Mouse (Mus musculus): ENCODE results near the gene Mrps18a. TPM values are rescaled to one million over a fixed set of nuclear protein-coding genes. Genes with fewer than 3 reads are reported as not detected.

The Mrps18a gene
- total RNA-seq (2012; rRNA removed) (126 and 151 TPM in 2 replicates), total RNA-seq (2014; rRNA removed) (78.1 and 85.4 TPM in 2 replicates), polyA plus RNA-seq (2012; ENCODE audit: insufficient read length, low read depth) (127 and 137 TPM in 2 replicates)

DNA sequence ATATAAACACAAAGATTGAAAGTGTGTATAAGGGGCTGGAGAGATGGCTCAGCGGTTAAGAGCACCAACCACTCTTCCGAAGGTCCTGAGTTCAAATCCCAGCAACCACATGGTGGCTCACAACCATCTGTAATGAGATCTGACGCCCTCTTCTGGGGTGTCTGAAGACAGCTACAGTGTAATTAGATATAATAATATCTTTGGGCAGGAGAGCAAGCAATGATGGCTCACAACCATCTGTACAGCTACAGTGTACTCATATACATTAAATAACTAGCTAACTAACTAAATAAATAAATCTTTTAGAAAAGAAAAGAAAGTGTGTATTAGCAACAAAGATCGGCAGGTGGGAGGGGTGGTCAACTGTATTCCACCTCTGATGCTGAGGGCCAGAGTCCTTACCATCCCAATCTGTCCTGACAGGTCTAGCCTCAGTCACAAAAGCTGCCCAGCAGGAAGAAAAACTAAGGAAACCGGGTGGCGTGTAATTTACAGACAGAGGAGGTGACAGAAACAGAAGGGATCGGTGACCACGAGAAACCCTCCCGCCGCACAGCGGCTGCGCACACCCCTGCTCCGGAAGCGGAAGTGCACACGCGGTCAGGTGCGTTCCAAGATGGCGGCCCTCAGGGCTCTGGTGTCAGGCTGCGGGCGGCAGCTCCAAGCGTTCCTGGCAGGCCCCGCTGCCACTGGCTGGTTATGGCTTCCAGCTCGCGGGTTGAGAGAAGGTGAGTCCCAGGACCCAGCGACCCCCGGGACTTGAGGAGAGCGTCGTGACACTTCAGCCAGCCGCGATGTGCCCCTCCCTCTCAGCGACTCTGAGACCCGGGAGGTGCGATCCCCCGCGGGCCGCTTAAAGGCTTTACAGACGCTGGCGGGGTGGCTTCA, at the start of gene Mrps18a:
Gene Mrps18a, plus strand, starts transcription at position 585 of the 888 bp plus-strand sequence.
- peaks cover 2 to 18% of the 10 kb centered on the region in 2 experiments; a peak in 2 of 4 replicates for H3K4me1 ChIP-seq (ENCODE audit: control insufficient read depth in 1 of 2, insufficient read depth in 2 of 2)
- peak; percentile 84 for DNase-seq (ENCODE audit: extremely low read depth)
- H3K4me2 ChIP-seq (ENCODE audit: insufficient read depth, low read depth, poor library complexity, severe bottlenecking): peak within 1 kb of the TSS; percentile 89
- peaks cover 11% of the 10 kb centered on the region for H3K79me2 ChIP-seq (replicated peaks; ENCODE audit: control insufficient read depth, extremely low read depth, insufficient read depth, poor library complexity, severe bottlenecking)
- dilution Hi-C loops (cut with MboI; ENCODE audit: extremely low pct_ligation_motif_present, extremely low pct_unique_long_range_greater_than_20kb, low sequenced_read_pairs) (no loop called here), in situ Hi-C loops (cut with MboI; ENCODE audit: low pct_ligation_motif_present, low pct_unique_long_range_greater_than_20kb, low sequenced_read_pairs) (loop anchor here (10.0 kb wide), 1 partner anchor 376 kb away; the partner anchor contains the start of gene 1600014C23Rik)
- no peak within 1 kb of the TSS for H3K27ac ChIP-seq (ENCODE audit: insufficient read depth, low read depth)
- peaks cover 19% of the 10 kb centered on the region for H3K27me3 ChIP-seq (replicated peaks)
- H3K9ac ChIP-seq (ENCODE audit: insufficient read depth, low read depth): peak within 1 kb of the TSS; percentile 93
- peak within 1 kb of the TSS; percentile 61 to 84 (median 77) for H3K4me3 ChIP-seq (replicated peaks in 1 of 3; ENCODE audit: low read depth in 2 of 3, low read length in 2 of 3, poor library complexity in 1 of 3)
- H3K36me3 ChIP-seq (replicated peaks in 1 of 2; ENCODE audit: control insufficient read depth in 1 of 2, insufficient read depth in 1 of 2, low read length in 1 of 2): peaks cover 8 to 29% of the 10 kb centered on the region in 2 experiments
- H3K9me3 ChIP-seq (replicated peaks; ENCODE audit: low read length): no peaks in the 10 kb centered on the region
- TF ChIP-seq IRF4 (IDR thresholded peaks at IDR 0.05; ENCODE audit: low read depth, low read length) (peak; percentile 56), SIN3A (IDR thresholded peaks at IDR 0.05; ENCODE audit: low read length) (peak; percentile 88), MXI1 (IDR thresholded peaks at IDR 0.05; ENCODE audit: low read depth, low read length) (peak; percentile 96), MAX (IDR thresholded peaks at IDR 0.05; ENCODE audit: low read length) (peak; percentile 93), SMC3 (IDR thresholded peaks at IDR 0.05; ENCODE audit: low read depth, low read length) (no peak), ELF1 (IDR thresholded peaks at IDR 0.05; ENCODE audit: low read depth, low read length) (peak; percentile 93), ZNF384 (IDR thresholded peaks at IDR 0.05; ENCODE audit: low read depth, low read length) (no peak), JUN (IDR thresholded peaks at IDR 0.05; ENCODE audit: insufficient read depth, low read depth, low read length) (no peak), MYC (IDR thresholded peaks at IDR 0.05; ENCODE audit: low read depth, low read length) (peak; percentile 84), PAX5 (IDR thresholded peaks at IDR 0.05; ENCODE audit: low read length) (no peak), USF2 (conservative IDR thresholded peaks at IDR 0.05; ENCODE audit: low read depth, low read length) (peak; percentile 38; the same call in 1 of the 2 replicates), ZMIZ1 (IDR thresholded peaks at IDR 0.05; ENCODE audit: low read depth, low read length) (peak; percentile 86), ETS1 (conservative IDR thresholded peaks at IDR 0.05; ENCODE audit: low read depth, low read length) (peak; percentile 29; the same call in 1 of the 2 replicates), MAFK (IDR thresholded peaks at IDR 0.05; ENCODE audit: insufficient replicate concordance, low read length) (no peak), HCFC1 (IDR thresholded peaks at IDR 0.05; ENCODE audit: low read depth, low read length) (peak; percentile 92), USF1 (IDR thresholded peaks at IDR 0.05; ENCODE audit: low read depth, low read length) (peak; percentile 78), ZC3H11A (IDR thresholded peaks at IDR 0.05; ENCODE audit: low read depth, low read length) (no peak), POLR2A (IDR thresholded peaks at IDR 0.05; ENCODE audit: low read depth, low read length) (peak; percentile 98), TCF12 (IDR thresholded peaks at IDR 0.05; ENCODE audit: low read depth, low read length) (peak; percentile 96), TBP (conservative IDR thresholded peaks at IDR 0.05; ENCODE audit: low read depth, low read length) (peak; percentile 89), KAT2A (IDR thresholded peaks at IDR 0.05; ENCODE audit: insufficient replicate concordance, low read length) (peak; percentile 92; the same call in 1 of the 2 replicates), UBTF (IDR thresholded peaks at IDR 0.05; ENCODE audit: low read depth, low read length) (0 out of 2 replicates have a peak, but pooled peaks have one; percentile 36), NELFE (IDR thresholded peaks at IDR 0.05; ENCODE audit: low read depth, low read length) (peak; percentile 93), BHLHE40 (IDR thresholded peaks at IDR 0.05; ENCODE audit: low read depth, low read length) (peak; percentile 75), CTCF (conservative IDR thresholded peaks at IDR 0.05 in 1 of 2, IDR thresholded peaks at IDR 0.05 in 1 of 2; ENCODE audit: low read depth in 2 of 2, low read length in 2 of 2) (peak in 1 of 2 experiments; percentile 25; a peak in 2 of 4 replicates), RAD21 (IDR thresholded peaks at IDR 0.05; ENCODE audit: low read depth, low read length) (no peak), CHD1 (IDR thresholded peaks at IDR 0.05; ENCODE audit: low read depth, low read length) (no peak), JUND (conservative IDR thresholded peaks at IDR 0.05; ENCODE audit: low read depth, low read length) (no peak), EP300 (IDR thresholded peaks at IDR 0.05; ENCODE audit: low read length) (no peak), E2F4 (IDR thresholded peaks at IDR 0.05; ENCODE audit: insufficient replicate concordance, low read depth, low read length) (0 out of 2 replicates have a peak, but pooled peaks have one; percentile 21), RCOR1 (conservative IDR thresholded peaks at IDR 0.05; ENCODE audit: low read depth, low read length) (0 out of 2 replicates have a peak, but pooled peaks have one; percentile 62), POLR2AphosphoS2 (IDR thresholded peaks at IDR 0.05; ENCODE audit: low read depth, low read length) (peak; percentile 79; the same call in 1 of the 2 replicates), ZKSCAN1 (IDR thresholded peaks at IDR 0.05; ENCODE audit: borderline replicate concordance, low read depth, low read length) (no peak), MEF2A (IDR thresholded peaks at IDR 0.05; ENCODE audit: borderline replicate concordance, low read depth, low read length) (peak; percentile 73; the same call in 1 of the 2 replicates), NRF1 (IDR thresholded peaks at IDR 0.05; ENCODE audit: low read depth, low read length) (peak; percentile 90), GABPA (IDR thresholded peaks at IDR 0.05; ENCODE audit: insufficient replicate concordance, low read depth, low read length) (peak; percentile 10; the same call in 1 of the 2 replicates)

All from CH12.LX (cell line).